Mouse (Mus musculus) brown adipose tissue, adult 24 weeks (tissue): ENCODE data around the gene Racgap1. TPM values are rescaled to one million over a fixed set of nuclear protein-coding genes. Genes with fewer than 3 reads are reported as not detected.
A peak's percentile ranks its signal among the peaks of the same experiment; 100 is the strongest.

Source experiments
- H3K27ac ChIP-seq: fragments of 200-500 bp; replicated peaks from 2 replicates; pipeline ENCODE4 v1.5.1; 2012; ENCODE audit warnings: low read depth, mild to moderate bottlenecking, low read length
- H3K4me1 ChIP-seq: fragments of 200-500 bp; 2 replicates; pipeline ENCODE4 v1.6.1; 2012; ENCODE audit warnings: low read length, mixed read lengths; ENCODE audit not compliant: control insufficient read depth, insufficient read depth, insufficient read length
- H3K4me3 ChIP-seq: fragments of 200-500 bp; 2 replicates; pipeline ENCODE4 v1.5.1; 2012; ENCODE audit warnings: low read depth, mild to moderate bottlenecking, low read length, moderate library complexity; ENCODE audit not compliant: insufficient read depth
- polyA plus RNA-seq: library from polyadenylated mRNA; stranded (reverse); fragments of >200 nt; gene quantifications from 2 replicates; pipeline ENCODE4 v1.2.4, GENCODE M21; 2012; ENCODE audit not compliant: missing spikeins, insufficient read depth, insufficient read length

Gene Racgap1
- polyA plus RNA-seq, 1 experiment, result 1.9 TPM

- H3K4me1 ChIP-seq, result no peaks in the 10 kb centered on the region
- peak overlapping the region; percentile 51 for H3K4me3 ChIP-seq
- no peak overlapping the region for H3K27ac ChIP-seq
Measured at GRCm38 (mm10) chr15:99651984-99652872, 772 bp upstream of the Racgap1 start.

GRCm38 (mm10) chr15:99650304-99650703 lies 1.2 kb downstream of the Racgap1 start:
- Histone ChIP-seq H3K4me3 (peak overlapping the region; percentile 11; the same call in 1 of the 2 replicates), H3K4me1 (no peaks in the 10 kb centered on the region), H3K27ac (no peak overlapping the region)

- Histone ChIP-seq H3K4me3 (no peak overlapping the region), H3K4me1 (no peaks in the 10 kb centered on the region), H3K27ac (no peak overlapping the region)
Measured at GRCm38 (mm10) chr15:99649067-99649761, 2.2 kb downstream of the Racgap1 start.

DNA sequence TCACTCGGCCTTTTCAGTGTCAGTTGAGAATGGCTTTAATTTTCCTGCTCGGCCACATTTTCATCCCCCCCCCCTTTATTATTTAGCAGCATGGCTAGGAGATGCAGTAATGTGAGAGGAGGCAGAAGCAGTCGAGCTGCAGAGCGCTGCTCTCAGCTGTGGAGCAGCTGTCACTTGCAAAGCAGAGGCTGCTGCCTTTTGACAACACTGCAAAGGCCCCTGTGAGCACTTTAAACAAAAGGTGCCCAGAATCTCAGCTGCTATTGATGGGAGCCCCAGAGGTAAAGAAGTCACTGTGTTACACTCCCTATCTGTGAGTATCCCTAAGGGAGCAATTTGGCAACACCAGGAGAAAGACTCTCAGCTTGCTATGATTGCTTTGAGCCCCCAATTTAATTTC lies 3.1 kb downstream of the Racgap1 start:
- H3K4me1 ChIP-seq, result no peaks in the 10 kb centered on the region
- no peak overlapping the region for H3K4me3 ChIP-seq
- no peak overlapping the region for H3K27ac ChIP-seq

GRCm38 (mm10) chr15:99644776-99645175 lies 6.7 kb downstream of the Racgap1 start:
- Histone ChIP-seq H3K4me3 (no peak overlapping the region), H3K4me1 (no peaks in the 10 kb centered on the region)

GRCm38 (mm10) chr15:99643832-99644231 lies 7.6 kb downstream of the Racgap1 start:
- Histone ChIP-seq H3K4me3 (no peak overlapping the region), H3K4me1 (no peaks in the 10 kb centered on the region), H3K27ac (no peak overlapping the region)

More at GRCm38 (mm10) chr15:99644776-99645175, 6.7 kb downstream of the Racgap1 start:
- H3K27ac ChIP-seq, result no peak overlapping the region

GRCm38 (mm10) chr15:99642622-99643021 lies 8.8 kb downstream of the Racgap1 start:
- no peaks in the 10 kb centered on the region for H3K4me1 ChIP-seq
- no peak overlapping the region for H3K27ac ChIP-seq
- no peak overlapping the region for H3K4me3 ChIP-seq

- no peak overlapping the region for H3K4me3 ChIP-seq
- no peak overlapping the region for H3K27ac ChIP-seq
- H3K4me1 ChIP-seq, result no peaks in the 10 kb centered on the region
Measured at GRCm38 (mm10) chr15:99638124-99638485, 13.4 kb downstream of the Racgap1 start.

DNA sequence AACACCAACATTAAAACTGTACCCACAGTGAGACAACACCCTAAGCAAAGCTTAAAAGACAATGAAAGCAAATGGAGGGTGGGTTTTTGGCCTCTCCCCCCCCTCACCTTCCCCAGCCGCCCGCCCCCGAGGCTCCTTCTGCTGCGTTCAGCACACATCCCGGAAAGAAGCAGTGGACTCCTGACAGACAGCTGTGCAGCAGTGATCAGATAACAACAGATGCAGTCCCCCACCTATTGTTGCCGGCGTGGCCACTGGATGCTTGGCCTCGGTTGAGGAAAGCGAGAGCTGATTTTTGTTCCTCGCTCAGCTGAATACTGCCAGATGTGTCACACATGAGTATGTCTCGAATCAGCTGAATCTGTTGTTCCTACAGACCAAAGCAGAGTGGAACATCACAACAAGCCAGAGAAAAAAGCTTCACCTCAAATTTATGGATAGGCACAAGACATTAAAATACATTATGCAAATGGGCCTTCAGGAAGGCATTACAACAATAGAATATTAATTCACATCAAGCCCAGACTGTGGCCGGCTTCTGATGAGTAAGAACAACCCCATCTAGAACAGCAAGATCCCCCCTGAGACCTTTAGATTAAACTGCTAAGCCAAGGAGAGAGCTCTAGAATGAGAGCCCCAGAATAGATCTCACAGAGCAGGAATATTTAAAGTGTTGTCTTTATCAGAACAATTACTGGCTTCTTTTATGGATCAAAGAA lies 13.9 kb downstream of the Racgap1 start:
- no peaks in the 10 kb centered on the region for H3K4me1 ChIP-seq
- H3K27ac ChIP-seq, result no peak overlapping the region
- no peak overlapping the region for H3K4me3 ChIP-seq

GRCm38 (mm10) chr15:99634702-99635101 lies 16.8 kb downstream of the Racgap1 start:
- Histone ChIP-seq H3K4me1 (no peaks in the 10 kb centered on the region), H3K27ac (no peak overlapping the region), H3K4me3 (no peak overlapping the region)

- H3K4me3 ChIP-seq, result no peak overlapping the region
- H3K4me1 ChIP-seq, result no peaks in the 10 kb centered on the region
- H3K27ac ChIP-seq, result no peak overlapping the region
Measured at GRCm38 (mm10) chr15:99631618-99632017, 19.8 kb downstream of the Racgap1 start.

GRCm38 (mm10) chr15:99622063-99622462 lies 29.4 kb downstream of the Racgap1 start:
- no peak overlapping the region for H3K4me3 ChIP-seq
- H3K4me1 ChIP-seq, result no peaks in the 10 kb centered on the region
- no peak overlapping the region for H3K27ac ChIP-seq

- Histone ChIP-seq H3K4me3 (no peak overlapping the region), H3K27ac (no peak overlapping the region), H3K4me1 (no peaks in the 10 kb centered on the region)
Measured at GRCm38 (mm10) chr15:99619821-99620220, 31.6 kb downstream of the Racgap1 start.

DNA sequence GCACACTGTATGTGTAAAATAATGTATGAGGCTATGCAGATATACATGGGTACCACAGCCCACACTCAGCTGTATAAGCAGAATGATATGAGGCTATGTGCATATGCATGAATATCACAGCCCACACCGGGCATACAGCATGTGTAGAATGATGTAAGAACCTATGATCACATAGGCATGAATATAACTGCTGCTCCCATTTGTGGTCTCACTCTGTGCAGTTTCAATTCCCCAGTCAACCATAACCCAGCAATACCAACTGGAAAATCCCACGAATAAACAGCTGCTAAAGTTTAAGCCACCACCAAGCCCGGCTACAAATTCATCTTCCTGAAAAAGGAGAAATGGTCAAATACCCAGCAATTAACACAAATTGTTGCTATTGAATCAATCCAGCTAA lies 32.9 kb downstream of the Racgap1 start:
- Histone ChIP-seq H3K27ac (no peak overlapping the region), H3K4me3 (no peak overlapping the region), H3K4me1 (no peaks in the 10 kb centered on the region)

DNA sequence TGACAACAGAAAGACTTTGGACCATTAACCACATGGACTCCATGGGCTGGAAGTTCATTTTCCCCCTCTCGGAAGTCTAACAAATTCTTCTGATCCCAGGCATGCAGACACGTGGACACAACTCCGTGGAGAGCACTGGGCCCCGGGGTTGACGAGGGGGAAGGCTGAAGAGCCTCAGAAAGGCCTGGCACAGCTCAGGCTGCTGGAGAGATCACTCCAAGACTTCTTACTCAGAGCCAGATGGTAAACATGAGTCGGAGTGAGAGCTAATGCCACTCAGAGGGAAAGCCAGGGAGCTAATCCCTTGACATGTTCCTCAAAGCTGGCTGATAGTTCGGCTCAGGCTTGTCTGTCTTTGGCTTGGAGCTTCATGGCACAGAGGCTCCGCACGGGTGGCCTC lies 36.2 kb downstream of the Racgap1 start:
- Histone ChIP-seq H3K4me1 (no peaks in the 10 kb centered on the region), H3K4me3 (no peak overlapping the region), H3K27ac (no peak overlapping the region)
